Mouse (Mus musculus) frontal cortex, postnatal 36 days (tissue): ENCODE data around the gene Rnf11.
"Not testable (repeated sequence)": the region's sequence is repeated elsewhere in the genome, so short reads cannot be mapped to it uniquely, and the experiment has no call there.

Experiments
- DNase-seq, 2 experiments: peaks; one replicate each; pipeline ENCODE4 v3.0.0; 2022; ENCODE audit warnings: low spot score in 2 of 2

Gene Rnf11

DNA sequence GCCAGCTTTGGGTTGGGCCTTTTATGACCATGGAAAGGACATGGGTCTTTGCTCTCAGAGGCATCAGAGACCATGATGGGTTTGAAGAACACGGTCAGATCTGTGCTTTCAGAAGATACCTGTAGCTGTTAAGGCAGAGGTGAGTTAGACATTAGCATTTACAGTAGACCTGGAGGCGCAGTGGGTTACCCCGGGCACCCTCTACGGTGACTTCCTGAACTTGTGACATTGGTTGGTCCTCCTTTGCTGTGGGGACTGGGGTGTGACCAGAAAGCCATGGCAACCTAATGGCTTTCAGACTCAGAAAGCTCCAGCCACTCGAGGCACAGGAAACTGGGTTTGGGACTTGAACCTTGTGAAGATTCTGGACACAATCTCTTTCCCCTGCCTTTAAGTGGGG lies 72.3 kb downstream of the Rnf11 start:
- no peak for DNase-seq

DNA sequence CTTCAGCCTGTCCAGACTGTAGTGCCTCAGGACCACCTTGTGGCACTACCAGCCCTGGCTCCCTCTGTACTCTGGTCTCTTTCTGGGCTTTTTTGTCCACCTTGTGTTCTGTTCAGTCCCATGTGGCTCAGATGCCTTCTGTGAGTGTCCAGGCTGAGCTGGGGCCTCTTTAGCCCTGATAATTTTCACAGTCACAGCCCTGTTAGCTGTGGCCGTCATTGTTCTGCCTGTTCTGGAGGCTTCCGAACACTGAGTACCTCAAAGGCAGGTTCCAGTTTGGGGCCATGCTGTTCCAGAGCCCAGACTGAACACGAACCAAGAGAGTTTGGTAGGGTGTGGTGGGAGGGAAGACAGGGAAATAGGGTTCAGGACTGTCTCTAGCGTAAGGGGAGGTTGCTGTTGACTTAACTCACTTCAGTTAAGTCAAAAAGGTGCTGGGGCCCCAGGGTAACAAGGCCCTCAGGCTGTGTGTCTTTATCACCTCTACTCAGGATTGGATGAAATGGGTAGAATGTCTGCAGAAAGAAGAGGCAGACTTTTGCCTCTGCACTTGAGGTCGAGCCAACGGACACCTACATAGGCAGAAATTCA lies 73.1 kb downstream of the Rnf11 start:
- no peak for DNase-seq

DNA sequence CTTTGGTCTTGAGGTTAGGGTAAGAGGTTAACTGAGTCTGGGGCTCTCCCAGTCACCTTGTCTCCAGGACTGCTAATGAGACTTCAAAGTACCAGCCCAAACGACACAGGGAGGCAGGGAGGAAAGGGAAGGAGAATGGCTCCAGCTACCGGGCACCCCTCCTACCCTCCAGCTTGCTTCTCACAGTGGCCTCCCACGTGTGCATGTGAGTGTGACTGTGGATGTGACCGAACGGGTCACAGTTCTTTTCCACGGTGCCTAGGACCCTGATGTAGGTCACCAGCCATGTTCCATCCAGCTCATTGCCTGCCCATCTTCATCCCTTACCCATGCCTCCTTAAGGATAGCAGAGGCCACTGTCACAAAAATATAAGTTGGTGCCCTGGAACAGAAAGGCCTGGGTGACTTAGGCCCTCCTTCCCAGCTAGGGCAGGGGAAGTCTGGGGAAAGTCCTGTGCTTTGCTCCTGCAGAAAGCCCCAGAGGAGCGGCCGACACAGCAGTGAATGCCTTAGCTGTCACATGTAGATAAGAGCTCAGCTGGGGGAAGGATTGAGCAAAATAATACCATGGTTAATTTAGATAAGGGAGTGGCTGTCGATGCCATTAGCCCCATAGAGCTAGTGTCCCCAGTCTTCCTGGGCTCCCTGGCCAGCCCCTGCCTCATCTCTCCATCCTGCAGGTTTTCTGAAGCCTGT lies 73.7 kb downstream of the Rnf11 start:
- DNase-seq: no peak

DNA sequence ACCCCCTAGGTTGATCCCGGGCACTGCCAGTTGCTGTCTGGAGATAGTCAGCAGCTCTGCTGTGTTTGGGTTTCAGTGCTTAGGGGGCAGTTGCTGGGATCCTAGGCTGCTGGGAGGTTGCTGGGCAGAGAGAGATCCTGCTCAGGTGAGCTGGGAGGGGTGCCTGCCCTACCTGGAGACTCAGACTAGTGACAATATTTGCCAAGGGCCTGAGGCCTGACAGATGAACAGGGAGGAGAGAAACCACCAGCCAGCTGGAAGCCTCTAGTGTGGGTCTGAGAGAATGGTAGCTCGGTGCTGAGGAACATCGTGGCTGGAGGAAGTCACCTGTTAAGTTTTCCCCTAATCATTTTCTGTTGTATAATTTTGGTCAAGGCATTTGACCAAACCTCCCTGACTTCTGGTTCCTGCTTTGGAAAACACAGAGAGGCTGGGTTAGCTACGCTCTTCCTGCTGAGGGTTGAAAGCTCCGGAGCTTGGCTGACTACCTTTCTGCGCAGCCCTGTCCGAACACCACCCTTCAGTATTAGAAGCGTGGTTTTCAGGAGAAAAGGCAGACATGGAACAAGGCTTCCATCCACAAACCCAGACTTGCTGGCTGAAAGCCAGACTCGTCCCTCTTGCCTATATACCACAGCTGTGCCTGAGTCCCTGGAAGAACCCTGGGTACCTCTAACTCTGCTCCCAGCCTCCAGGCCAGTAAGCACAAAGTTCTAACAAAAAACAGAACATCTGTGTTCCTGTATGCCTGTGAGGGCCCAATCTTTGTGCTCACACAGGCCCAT lies 76.6 kb downstream of the Rnf11 start:
- DNase-seq: no peak

DNA sequence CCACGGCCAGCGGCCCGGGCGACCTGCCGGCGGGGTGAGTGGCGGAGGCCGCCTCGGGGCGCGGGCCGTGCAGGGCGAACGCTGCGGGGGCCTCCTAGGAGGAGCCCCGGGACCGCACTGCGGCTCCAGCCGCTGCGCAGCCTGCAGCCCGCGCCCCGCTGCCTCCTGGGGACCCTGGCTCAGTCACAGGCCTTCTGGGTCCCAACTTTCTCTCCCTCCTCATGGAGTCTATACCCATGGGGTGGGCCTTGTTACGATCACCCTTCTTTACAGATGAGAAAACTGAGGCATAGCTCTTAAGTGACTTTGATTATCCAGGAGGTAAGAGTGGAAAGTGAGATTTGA lies 77.4 kb downstream of the Rnf11 start:
- no peak for DNase-seq

DNA sequence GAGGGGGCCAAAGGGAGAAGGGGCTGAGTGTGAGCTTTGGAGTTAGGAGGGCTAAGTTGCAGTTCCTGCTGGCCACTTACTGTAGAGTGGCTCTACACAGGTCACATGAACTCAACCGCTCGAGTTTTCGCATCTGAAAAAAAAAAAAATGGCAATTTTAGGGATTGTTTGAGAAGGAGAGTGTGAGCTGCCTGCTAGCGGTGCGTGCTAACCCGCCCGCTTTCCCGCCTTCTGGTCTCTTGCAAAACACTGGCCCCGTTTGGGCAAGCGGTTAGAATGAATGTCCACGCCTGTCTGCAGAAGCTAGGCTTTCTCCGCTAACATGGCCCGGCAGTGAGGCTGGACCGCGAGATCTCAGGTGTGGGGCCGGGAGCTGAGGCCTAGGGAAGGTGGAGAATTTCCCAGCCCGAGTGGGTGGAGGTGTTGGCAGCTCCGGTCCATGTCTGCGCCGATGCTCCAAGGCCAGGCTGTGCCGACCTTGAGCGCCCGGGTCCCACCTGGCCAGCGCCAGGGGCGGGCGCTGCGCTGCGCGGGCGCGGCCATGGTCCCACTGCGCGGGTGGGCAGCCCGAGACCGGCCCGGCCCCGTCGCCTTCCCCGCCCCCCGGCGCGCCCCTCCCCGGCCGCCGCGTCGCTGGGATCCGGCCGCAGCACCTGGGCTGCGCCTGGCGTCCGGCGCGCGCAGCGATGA lies 77.9 kb downstream of the Rnf11 start, which contains the start of gene Ttc39a:
Ttc39a (plus strand) TSS at position 138 of the 690 bp plus-strand sequence.
- peak in 1 of 2 experiments; percentile 26 for DNase-seq

DNA sequence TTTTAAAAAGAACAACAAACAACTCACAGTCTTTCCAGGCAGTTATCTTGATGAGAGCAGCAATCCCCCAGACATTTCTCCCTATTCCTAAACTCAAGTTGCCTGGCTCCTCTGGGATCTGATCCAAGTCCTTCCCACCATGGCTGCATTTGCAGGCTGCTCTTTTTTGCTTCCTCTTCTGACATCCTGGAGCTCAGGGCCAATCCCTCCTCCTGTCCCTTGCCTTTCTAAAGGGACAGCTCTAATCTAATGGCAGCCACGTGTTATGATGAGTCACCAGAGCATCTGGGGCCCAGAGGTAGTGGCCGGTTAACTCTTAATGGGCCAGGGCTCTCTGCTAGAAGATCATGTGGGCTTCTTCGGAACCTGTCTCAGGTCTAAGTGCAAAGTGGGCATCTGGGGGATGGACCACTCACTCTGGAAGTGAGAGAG lies 78.5 kb downstream of the Rnf11 start:
- peak; percentile 52 to 58 for DNase-seq

DNA sequence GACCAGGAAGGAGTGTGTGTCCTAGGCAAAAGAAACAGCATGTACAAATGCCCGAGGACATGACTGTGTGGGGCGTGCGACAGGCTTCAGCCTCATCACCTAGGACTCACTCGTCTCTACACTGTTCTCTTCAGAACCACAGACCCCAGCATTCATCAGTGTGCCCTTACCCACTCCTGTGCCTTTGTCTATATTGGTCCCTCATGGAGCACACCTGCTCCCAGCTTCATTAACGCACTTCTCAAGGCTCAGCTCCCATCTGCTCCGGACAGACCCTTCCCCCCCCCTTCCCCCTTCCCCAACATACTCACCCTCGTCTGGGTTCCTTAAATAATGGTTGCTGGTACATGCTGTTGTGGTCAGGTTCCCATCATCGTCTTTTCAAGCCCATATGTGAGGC lies 79.1 kb downstream of the Rnf11 start:
- DNase-seq: no peak

DNA sequence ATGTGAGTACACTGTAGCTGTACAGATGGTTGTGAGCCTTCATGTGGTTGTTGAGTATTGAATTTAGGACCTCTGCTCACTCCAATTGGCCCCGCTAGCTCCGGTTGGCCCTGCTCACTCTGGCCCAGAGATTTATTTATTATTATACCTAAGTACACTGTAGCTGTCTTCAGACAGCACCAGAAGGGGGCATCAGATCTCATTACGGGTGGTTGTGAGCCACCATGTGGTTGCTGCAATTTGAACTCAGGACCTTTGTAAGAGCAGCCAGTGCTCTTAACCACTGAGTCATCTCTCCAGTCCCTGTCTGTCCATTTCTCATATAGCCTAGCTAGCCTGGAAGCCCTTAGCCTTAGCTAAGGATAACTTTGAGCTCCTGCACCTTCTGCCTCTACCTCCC lies 79.6 kb downstream of the Rnf11 start:
- not testable (repeated sequence) for DNase-seq

DNA sequence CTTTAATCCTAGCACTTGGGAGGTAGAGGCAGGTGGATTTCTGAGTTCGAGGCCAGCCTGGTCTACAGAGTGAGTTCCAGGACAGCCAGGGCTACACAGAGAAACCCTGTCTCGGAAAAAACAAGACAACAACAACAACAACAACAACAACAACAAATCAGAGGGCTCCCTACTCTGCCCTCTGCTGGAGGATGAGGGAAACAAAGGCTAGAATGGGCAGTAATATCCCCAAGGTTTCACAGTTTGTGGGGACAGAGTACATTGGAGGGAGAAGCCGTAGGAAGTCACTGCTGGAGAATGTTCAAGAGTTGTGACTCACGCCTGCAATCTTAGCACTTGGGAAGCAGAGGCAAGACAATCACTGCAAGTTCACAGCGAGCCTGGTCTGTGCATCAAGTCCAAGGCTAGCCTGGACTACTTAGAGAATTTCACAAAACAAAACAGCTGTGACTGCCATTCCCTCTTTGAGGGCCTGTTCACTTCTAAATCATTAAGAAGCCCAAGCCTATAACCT lies 83.3 kb downstream of the Rnf11 start:
- DNase-seq: no peak
